Mouse (Mus musculus): ENCODE data around the gene Cryzl2.

Cryzl2 gene

DNA sequence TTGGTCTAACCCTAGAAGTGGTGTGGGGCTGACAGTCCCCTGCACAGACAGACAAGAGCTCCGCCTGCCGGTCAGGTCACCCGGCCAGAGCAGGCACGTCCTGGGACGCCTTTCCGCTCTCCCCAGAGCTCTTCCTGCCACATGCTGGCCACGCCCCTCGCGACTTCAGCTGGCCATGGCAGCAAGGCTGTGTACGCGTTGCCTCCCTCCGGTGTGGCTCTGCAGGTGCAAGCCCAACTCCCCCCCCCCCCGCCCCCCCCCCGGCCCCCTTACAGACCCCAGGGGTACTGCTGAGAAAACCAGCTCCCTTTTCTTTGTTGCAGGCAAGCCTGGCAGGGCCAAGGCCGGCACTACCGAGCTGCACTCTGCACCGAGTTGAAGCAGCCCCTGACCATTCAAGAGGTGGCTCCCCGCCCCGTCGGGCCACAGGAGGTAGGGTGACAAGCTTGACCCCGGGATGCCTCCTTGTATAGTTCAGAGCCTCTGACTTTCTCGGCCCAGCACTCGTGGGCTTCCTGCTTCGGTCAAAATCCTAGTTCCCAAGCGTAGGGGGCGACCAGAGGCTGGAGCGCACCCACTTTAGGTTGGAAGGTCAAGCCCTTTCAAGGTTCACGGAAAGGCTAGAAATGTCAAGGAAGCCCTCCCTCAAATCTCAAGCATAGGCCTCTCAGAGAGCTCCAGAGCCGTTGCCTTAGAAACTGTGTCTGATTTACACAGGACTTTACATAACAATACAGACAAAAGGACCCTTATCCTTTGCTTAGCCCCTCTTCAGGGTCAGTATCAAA, at the start of gene Cryzl2:
TSS of gene Cryzl2 (plus strand) at position 157 of the 788 bp plus-strand sequence.
- DNase-seq (ENCODE audit: extremely low spot score, low spot score) = peak; percentile 89

DNA sequence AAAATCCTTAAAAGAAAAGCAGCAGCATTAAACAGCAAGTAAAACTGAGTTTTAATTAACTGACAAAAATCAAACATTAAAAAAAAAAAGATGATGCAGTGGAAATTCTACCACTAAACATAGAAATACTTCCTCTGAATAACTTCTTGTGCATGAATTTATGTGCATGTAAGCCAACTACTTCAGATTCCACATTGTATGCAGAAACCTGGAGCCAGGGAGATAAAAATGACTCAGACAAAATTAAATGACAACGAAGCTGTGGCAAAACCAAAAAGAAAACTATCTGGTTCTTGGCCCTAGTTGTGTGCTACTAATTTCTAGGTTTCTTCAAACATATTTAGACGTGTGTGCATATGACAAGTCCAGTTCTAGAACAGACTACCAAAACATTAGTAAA, 48.7 kb upstream of the Cryzl2 start:
- no peak for DNase-seq (ENCODE audit: extremely low spot score, low spot score)

DNA sequence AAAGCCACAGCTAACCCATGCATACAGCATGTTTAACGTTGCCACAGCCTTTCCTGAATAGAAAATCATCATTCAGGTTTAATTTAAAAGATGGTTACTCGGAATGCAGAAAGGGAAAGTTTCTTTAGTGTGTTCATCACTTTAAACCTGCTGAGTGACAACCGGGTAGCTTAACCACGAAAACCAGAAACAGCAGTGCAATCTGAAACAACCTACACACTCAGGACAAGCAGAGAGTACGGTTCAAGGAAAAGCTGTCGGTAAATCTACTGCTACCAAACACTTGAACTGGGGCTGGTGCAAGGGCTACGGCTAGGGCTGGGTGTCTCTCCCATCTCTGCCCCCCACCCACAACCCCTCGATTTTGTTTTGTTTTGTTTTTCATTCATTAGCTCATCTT, 47.4 kb upstream of the Cryzl2 start:
- no peak for DNase-seq (ENCODE audit: extremely low spot score, low spot score)

DNA sequence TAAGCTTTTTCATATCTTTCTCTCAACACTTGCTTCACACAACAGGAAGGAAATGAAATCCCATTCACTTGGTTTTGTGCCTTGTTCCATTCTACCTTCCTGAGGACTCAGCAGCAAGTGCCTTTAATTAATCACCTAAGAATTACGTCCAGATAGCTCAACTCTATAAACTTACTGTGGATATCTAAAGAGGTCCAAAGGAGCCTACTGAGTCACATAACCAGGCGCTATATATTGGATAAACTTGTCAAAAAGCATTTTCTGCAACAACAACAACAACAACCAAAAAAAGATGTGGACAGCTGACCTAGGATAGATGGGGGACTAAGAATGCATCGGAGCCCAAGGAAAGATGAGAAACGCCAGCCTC, 47.1 kb upstream of the Cryzl2 start:
- no peak for DNase-seq (ENCODE audit: extremely low spot score, low spot score)

DNA sequence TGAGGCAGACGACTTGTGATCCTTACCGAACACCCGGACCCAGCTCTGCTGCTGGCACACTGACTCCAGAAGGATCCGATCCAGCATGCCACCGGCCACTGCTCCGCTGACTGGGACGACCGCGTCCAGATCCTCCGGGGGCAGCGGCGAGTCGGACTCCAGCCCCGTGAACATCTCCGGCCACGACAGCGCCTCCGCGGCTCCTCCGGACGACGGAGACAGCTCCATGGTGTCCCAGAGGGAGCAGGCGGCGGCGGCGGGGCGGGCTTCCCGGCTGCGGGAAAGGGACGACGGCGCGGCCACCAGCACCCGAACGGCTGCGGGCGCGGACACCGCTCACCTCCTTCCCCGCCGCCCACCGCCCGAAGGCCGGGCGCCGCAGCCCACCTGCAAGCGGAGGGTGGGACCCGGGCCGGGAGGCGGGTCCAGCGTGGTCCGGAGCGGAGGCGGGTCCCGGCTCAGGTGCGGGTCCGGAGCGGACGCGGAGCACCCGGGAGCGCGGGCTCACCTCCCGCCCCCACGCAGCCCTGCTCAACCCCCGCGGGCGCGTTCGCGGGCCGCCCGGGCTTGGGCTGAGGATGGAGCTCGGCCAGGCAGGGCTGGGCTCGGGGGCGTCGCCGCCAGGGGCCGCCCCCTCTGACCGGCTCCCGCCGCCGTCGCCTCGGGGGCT, 46.5 kb upstream of the Cryzl2 start:
- no peak for DNase-seq (ENCODE audit: extremely low spot score, low spot score)

DNA sequence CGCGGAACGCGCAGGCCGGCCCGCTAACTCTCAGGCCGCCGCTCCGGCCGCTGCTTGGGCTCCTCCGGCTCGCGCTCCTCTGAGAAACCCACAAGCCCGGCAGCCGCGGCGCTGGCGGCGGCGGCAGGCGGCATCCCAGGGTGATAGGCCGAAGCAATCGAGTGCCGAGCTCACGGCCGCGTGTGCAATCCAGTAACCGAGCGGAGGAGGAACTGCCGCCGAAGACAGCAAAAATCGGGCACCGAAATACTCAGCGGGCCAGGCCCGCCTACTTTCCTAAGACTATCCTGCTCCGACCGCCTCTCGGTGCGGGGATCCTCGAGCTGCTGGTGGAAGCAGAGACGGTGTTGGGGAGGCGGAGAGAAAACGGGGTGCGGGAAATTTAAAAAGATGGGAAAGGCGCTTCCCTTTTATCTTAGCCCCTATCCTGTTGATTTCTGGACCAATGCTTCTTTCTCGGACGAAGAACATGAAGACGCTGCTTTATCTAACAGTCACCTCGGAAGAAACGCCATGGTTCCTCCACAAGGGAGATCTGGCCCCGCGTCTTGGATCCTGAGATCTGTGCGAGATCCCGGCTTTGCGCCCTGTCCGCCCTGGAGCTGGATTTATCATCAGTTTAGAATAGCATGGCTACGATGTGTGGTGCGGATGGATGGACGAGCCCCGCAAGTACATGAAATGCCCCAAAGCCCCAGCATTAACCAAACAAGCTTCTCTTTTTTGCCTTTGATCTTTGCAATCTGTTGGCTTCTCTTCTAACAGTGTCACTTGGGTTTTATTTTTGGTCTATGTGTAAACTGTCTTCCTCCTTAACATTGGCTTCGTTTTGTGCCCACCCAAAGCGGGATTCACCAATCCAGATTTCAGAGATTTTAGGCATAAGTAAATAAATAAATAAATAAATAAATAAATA, 45.7 kb upstream of the Cryzl2 start, which contains the start of gene Rasal2:
TSS of gene Rasal2 (minus strand) at position 142 of the 916 bp plus-strand sequence.
- peak; percentile 97 for DNase-seq (ENCODE audit: extremely low spot score, low spot score)

DNA sequence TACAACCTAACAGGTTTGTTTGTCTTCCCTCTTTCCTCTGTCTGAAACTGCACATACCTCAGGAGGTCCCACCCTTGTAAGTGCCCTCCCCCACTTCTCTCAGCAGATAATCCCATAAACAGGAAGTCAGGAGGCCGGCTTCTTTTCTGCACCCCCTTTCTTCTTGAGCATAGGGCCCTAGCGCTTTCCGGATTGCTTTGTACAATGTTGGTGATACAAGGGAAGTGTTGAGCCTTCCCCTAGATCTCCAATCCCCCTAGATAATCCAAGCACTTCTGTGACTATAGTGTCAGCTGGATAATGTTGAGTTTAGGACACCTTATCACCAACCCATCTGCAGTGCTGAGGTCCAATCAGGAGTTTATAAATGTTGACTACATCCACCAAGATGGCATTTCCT, 42.6 kb upstream of the Cryzl2 start:
- DNase-seq (ENCODE audit: extremely low spot score, low spot score) = no peak

DNA sequence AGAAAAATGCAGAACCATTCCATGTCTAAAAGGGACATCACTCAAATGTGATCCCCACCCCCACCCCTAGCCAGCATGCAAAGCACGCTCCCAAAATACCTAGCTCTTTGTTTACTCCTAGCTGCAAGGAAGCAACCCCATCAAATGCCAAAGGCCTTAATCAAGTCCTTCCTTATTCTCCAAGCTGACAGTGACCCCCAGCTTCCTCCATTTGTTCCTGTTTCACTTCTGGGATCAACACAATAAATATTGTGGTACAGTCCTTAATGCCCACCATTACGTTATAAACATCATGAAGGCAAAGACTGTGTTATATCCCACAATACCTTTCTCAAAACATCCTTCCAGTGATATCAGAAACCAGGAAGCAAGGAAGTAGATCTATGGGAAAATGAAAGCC, 41.7 kb upstream of the Cryzl2 start:
- no peak for DNase-seq (ENCODE audit: extremely low spot score, low spot score)

DNA sequence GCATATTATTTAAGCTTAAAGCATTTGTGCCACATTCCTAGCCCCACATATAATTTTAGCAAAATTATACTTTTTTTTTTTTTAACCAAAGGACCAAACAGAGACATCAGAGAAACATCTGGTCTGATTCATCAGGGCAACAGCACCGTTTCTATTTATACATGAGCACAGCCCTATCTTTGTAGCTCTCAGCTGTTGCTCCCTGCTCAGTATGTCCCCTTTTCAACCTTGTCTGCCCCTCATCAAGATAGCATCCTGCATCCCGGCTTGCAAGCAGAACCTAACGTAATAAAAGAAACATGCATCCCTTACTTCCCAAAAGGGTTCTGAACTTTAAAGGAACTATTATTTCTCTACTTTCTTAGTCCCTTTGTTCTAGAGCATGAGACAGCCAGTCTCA, 41.0 kb upstream of the Cryzl2 start:
- no peak for DNase-seq (ENCODE audit: extremely low spot score, low spot score)

DNA sequence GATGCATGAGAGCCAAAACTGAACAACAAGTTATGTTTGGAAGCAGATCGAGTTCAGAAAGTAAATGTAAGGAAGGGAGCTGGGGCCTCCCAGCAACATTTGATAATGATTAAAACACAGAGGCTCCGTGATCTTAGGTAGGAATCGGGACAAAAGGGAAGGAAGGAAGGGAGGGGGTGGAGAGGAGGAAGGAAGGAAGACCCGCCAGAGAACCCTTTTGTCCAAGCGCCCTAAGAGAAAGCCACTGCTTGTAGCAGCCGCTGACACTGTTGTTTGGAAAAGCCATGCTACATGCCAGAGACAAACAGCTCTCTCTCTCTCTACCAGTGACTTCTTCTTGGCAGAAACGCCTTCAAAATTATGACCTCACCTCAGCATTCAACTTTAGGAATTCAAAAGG, 40.5 kb upstream of the Cryzl2 start:
- no peak for DNase-seq (ENCODE audit: extremely low spot score, low spot score)

DNA sequence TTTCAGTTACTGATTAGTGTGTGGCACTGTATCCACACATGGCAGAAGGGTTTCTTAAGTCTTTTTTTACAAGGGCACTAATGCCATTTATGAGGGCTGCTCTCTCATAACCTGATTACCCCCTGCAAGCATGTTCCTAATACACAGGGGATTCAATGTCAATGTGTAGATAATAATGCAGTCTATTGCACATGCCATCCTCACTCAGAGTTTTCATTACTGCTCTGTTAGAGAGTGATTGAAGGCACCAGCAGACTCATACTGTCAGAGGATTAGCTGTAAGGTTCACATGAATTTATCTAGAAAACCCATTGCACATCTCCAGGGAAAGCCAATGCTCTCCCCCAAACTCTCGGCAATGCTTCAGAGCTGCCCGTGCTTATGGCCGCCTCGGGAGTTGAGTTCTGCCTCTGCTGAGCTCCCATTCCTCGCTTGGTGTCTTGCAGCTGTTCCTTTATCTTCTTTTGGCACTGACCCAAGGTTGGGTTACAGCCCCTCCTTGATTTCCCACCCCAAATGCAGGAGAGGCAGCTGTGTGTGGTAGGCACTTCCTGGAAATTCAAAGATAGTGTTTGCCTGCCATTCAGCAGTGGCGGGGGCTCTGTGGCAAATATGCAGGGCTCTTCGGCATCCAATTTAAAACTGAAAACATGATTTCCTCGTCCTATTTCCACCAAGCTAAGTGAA, 32.5 kb upstream of the Cryzl2 start:
- DNase-seq (ENCODE audit: extremely low spot score, low spot score) = no peak

DNA sequence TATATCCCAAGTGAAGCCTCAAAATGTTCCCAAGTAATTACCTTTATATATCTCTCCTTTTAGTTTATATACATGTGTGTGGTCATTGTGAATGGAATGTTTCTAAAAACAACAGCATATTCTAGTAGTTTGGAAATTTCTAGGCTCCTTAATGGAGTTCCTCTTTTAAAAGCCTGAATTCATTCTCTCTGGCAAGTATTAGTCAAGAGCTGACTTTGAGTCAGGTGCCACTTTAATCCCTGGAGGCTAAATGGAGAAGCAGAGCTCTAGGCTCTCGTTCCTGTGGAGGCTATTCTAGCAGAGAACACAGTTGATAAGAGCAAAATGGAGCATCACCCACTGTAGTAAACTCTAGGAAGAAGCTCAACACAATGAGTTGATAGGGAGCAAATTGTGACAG, 31.4 kb upstream of the Cryzl2 start:
- DNase-seq (ENCODE audit: extremely low spot score, low spot score) = no peak

DNA sequence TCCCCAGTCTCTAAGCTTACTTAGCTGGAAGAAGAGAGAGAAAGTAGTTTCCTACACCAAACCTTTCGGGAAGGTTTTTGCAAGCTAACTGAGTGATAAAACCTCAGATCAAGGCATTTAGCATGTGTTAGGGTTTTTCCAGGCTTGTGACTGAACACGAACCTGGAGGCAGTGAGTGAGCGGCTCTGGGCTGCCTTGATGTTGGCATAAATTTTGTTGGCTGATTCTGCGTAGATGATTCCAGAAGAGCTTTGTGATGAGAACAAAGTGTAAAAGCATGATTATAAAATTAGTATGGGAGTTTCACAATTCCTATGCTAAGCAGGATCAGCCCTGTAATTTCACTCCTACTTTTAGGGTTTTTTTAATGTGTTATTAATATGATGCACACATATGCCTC, 30.8 kb upstream of the Cryzl2 start:
- DNase-seq (ENCODE audit: extremely low spot score, low spot score) = no peak

DNA sequence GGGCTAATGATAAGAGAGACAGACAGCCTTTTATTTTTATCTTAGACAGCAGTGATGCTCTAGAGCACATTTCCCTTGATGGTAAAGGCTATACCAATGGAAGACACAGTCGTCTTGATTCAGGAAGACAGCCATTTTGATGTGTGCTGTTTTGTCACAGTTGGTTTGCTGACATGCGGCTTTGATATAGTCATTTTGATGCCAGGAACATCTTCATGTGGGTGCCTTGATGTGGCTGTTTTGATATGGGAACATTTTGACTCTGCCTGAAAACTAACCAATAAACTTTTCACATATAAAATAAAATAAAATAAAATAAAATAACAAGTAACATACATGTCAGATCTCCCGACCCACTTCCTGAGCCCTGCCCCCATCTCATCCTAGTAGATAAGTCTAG, 30.0 kb upstream of the Cryzl2 start:
- DNase-seq (ENCODE audit: extremely low spot score, low spot score) = no peak

DNA sequence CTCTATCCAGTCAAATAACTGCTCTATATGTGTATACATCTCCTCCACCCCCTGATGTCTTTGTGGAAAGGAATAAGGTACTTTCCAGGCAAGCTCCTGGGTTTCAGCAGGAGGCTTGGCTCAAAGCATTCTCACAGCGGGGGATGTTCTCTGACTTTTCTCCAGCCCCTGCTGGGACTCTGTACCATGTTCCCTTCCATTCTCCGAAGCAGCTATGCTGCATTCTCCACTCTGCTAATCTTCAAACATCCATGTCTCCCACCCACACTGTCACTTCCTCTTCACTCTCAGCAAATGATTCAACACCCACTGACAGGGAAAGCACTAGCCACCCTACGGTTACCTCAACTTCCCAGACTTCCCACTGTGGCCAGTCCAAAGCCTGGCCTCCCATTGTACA, 25.1 kb upstream of the Cryzl2 start:
- DNase-seq (ENCODE audit: extremely low spot score, low spot score) = no peak

DNA sequence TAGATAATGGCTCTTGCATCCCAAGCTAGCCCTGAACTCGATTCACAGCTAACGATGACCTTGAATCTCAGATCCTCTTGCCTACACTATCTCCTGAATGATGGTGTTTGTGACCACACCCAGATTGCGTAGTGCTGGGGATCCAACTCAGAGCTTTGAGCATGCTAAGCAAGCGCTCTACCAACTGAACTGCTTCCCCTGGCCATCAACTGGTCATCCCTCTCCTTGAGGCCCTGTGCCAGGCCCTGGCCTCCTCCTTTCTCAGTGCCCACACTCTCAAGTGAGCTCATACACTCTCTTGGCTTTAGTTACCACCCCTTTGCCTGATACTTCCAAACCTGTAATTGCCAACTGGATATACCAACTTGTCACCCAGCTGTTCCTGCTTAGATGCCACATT, 24.0 kb upstream of the Cryzl2 start:
- no peak for DNase-seq (ENCODE audit: extremely low spot score, low spot score)

DNA sequence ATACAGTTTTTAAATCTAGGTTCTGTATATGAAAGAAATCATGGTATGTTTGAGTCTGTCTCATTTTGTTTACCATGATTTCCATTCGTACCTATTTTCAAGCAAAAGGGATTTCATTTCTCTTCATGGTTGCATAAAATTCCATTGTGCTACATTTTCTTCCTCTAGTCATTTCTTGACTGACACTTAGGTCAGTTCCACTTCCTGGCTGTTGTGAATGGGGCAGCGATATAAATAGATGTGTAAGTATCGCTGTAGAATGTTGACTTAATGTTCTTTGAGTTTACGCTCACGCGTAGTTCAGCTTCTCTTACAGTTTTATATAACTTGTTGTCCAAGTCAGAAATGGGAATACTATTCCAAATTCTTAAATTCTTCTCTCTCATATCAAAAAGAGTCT, 22.5 kb upstream of the Cryzl2 start:
- no peak for DNase-seq (ENCODE audit: extremely low spot score, low spot score)

DNA sequence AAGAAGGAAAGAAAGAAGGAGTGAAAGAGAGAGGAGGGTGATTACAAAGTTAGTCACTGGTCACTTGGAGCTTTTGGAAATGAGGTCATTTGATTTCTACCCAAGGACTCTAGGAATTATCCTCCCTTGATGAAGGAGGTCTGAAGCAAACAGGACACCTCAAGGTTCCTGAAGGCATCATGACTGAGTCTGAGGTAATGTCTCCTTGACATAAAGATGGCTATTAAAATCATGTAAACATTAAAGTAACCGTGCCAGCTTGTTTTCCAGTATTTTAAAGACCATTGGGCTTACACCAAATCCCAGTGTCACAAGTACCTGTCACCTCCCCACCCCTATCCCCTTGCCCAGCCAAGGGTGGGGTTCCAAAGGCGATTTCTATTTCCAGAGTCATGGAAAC, 20.1 kb upstream of the Cryzl2 start:
- DNase-seq (ENCODE audit: extremely low spot score, low spot score) = no peak

DNA sequence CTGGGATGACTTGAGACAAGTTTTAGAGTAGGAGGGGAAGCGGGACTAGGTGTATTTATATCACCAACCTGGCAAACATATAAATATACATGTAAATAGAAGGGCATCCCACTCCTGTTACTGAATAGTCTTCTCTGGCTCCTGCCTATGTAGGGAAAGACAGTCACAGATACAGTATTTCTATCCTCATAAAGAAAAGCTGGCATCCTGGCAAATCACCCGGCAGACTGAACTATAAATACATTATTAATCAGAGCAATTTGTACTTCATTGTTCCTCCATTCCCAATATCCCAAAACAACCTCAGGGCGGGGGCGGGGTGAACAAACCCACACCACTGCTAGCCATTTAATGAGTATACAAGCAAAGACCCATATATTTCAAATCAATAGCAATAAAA, 19.3 kb upstream of the Cryzl2 start:
- no peak for DNase-seq (ENCODE audit: extremely low spot score, low spot score)

DNA sequence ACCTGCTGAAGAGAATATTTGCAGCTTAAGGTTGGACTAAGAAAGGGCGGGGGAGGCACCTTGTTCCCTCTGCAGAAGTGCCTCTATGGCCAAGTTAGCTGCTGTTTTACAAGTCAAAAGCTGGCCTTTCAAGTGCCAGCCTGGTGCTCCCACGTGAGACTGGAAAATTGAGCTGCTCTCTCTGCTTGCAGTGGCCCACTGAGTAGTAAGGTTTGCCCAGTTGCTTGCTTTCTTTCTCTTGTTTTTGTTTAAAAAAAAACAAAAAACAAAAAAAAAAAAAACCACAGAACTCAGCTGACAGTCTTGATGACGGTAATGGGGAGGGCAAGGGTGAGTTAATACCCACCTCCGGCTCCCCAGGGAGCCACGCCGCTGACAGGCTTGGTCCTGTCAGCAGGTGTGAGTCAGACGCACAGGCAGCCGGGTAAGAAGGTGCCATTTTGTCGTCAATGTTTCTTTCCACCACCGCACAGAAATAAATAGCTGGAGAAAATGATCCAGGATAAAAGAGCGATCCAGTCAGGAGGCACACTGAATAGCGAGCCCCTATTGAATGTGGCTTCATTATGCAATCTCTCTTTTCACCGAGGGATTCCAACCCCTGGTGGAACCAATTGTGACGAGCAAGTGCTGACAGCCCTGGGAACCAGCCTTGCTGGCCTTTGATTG, 18.3 kb upstream of the Cryzl2 start:
- DNase-seq (ENCODE audit: extremely low spot score, low spot score) = peak; percentile 62

Measured in neural tube, embryonic 10.5 days (tissue).